In genomic region chrX:136270393-136271111, GRCm38 (mm10) we compare ENCODE assay signal across 8 mouse cellular contexts. TPM values are rescaled to one million over a fixed set of nuclear protein-coding genes. Genes with fewer than 3 reads are reported as not detected.
A peak's percentile ranks its signal among the peaks of the same experiment; 100 is the strongest.
DNase-seq lines count a peak whose midpoint lies in the region; ATAC-seq and TF ChIP-seq lines count a peak whose summit lies in the region.
"Not testable (repeated sequence)": the region's sequence is repeated elsewhere in the genome, so short reads cannot be mapped to it uniquely, and the experiment has no call there.
"Had no signal": no experiment of that assay in that cellular context is flagged by ENCODE, and none has a peak within 500 bp of the region (broad histone marks: within the 10 kb centered on the region; RNA-seq: fewer than 3 reads in every experiment).

No protein-coding gene starts in this region.

- not testable (repeated sequence) for TF ChIP-seq CTCF in cortical plate, adult 2 months (IDR thresholded peaks at IDR 0.05; ENCODE audit: extremely low read depth, insufficient read depth, low read length); forebrain, postnatal 0 days (IDR thresholded peaks at IDR 0.05; ENCODE audit: low read depth)

- peak overlapping the region; percentile 46 for H3K4me2 ChIP-seq in forebrain, postnatal 0 days (ENCODE audit: low read depth)
- peak overlapping the region; percentile 59 for H3K4me2 ChIP-seq in hindbrain, embryonic 16.5 days (ENCODE audit: low read length)
- H3K4me2 ChIP-seq in limb, embryonic 11.5 days (ENCODE audit: low read depth, severe bottlenecking) = peak overlapping the region; percentile 41

- peak; percentile 77 for DNase-seq in R1 (ENCODE audit: low read depth, low spot score)
- peak; percentile 41 for DNase-seq in forebrain, postnatal 0 days
- DNase-seq in limb, embryonic 11.5 days (ENCODE audit: low spot score) = not testable (repeated sequence)
- DNase-seq in retina, postnatal 1 day = peak; percentile 71

- not testable (repeated sequence) for H3K36me3 ChIP-seq in forebrain, postnatal 0 days (ENCODE audit: insufficient read depth); hindbrain, embryonic 16.5 days (ENCODE audit: control insufficient read depth, insufficient read depth, low read length); limb, embryonic 11.5 days (ENCODE audit: control insufficient read depth, insufficient read depth, low read length)

- TF ChIP-seq POLR2A in cortical plate, adult 2 months (IDR thresholded peaks at IDR 0.05; ENCODE audit: extremely low read depth, insufficient read depth, low read length) = not testable (repeated sequence)

- H3K27ac ChIP-seq in cortical plate, adult 2 months (ENCODE audit: insufficient read depth, low read length); limb, embryonic 11.5 days (replicated peaks; ENCODE audit: low read depth, low read length): not testable (repeated sequence)
- peak overlapping the region; percentile 67 for H3K27ac ChIP-seq in forebrain, postnatal 0 days (ENCODE audit: low read depth, low read length)
- peak overlapping the region; percentile 59 for H3K27ac ChIP-seq in hindbrain, embryonic 16.5 days (ENCODE audit: low read depth, low read length)

- 39% methylated on average over 18 of the region's 60 CpGs for WGBS in forebrain, postnatal 0 days
- 10% methylated on average over 12 of the region's 60 CpGs for WGBS in hindbrain, embryonic 16.5 days
- WGBS in limb, embryonic 11.5 days = 25% methylated on average over 14 of the region's 60 CpGs

- H3K4me3 ChIP-seq in cortical plate, adult 2 months (ENCODE audit: insufficient read depth, low read length) = peak overlapping the region; percentile 65
- peak overlapping the region; percentile 39 for H3K4me3 ChIP-seq in forebrain, postnatal 0 days (ENCODE audit: low read depth, low read length)
- peak overlapping the region; percentile 46 for H3K4me3 ChIP-seq in hindbrain, embryonic 16.5 days (ENCODE audit: low read length)
- H3K4me3 ChIP-seq in limb, embryonic 11.5 days (ENCODE audit: low read depth, low read length) = peak overlapping the region; percentile 33

- not testable (repeated sequence) for H3K4me1 ChIP-seq in cortical plate, adult 2 months (ENCODE audit: control insufficient read depth, insufficient read depth, low read length); forebrain, postnatal 0 days (ENCODE audit: insufficient read depth); hindbrain, embryonic 16.5 days (ENCODE audit: control insufficient read depth, insufficient read depth, low read depth, low read length); limb, embryonic 11.5 days (ENCODE audit: control insufficient read depth, insufficient read depth, low read length)

- not testable (repeated sequence) for H3K27me3 ChIP-seq in forebrain, postnatal 0 days (ENCODE audit: insufficient read depth, low read length); hindbrain, embryonic 16.5 days (replicated peaks; ENCODE audit: control insufficient read depth, insufficient read depth, low read length); limb, embryonic 11.5 days (ENCODE audit: control insufficient read depth, insufficient read depth, low read length)

- ATAC-seq in forebrain, postnatal 0 days = peak; percentile 68
- ATAC-seq in hindbrain, embryonic 16.5 days = peak; percentile 78
- peak; percentile 40 for ATAC-seq in limb, embryonic 11.5 days (ENCODE audit: insufficient number of reproducible peaks, low FRiP score, low TSS enrichment, low read depth)
- peak; percentile 21; the same call in 1 of the 2 replicates for ATAC-seq in megakaryocyte progenitor cell, adult 5-6 weeks (replicated peaks; ENCODE audit: poor library complexity)

- H3K9me3 ChIP-seq in forebrain, postnatal 0 days (ENCODE audit: low read length); hindbrain, embryonic 16.5 days (ENCODE audit: control insufficient read depth, low read length); limb, embryonic 11.5 days (ENCODE audit: control insufficient read depth, low read length): not testable (repeated sequence)

- peak overlapping the region; percentile 51 for H3K9ac ChIP-seq in forebrain, postnatal 0 days
- H3K9ac ChIP-seq in hindbrain, embryonic 16.5 days (ENCODE audit: low read depth, low read length) = peak overlapping the region; percentile 65
- H3K9ac ChIP-seq in limb, embryonic 11.5 days (ENCODE audit: low read length) = peak overlapping the region; percentile 17; the same call in 1 of the 2 replicates

RNA-seq across cellular contexts. Expression of gene Bex3, which starts 0.5 kb away (rescaled TPM):
- polyA plus RNA-seq in cortical plate, adult 2 months (2012; rRNA removed) = 440 and 459 TPM in 2 replicates
- total RNA-seq in forebrain, postnatal 0 days (2014; rRNA removed) = 219 and 271 TPM in 2 replicates
- polyA plus RNA-seq in forebrain, postnatal 0 days (2015; fragmentation: Nextera tagmentation; extraction: Ambion mirVana) = 782 and 828 TPM in 2 replicates
- polyA plus RNA-seq in hindbrain, embryonic 16.5 days (2015; fragmentation: Nextera tagmentation; extraction: Ambion mirVana) = 710 and 810 TPM in 2 replicates
- polyA plus RNA-seq in limb, embryonic 11.5 days (2014; fragmentation: Nextera tagmentation; extraction: Ambion mirVana) = 681 and 702 TPM in 2 replicates
- 145 and 158 TPM in 2 replicates for total RNA-seq in megakaryocyte progenitor cell, adult 5-6 weeks (2015)
- 96.6 and 102 TPM in 2 replicates for total RNA-seq in megakaryocyte progenitor cell, adult 5-6 weeks (2017)

RNA-seq across cellular contexts. Expression of gene Tceal9, which starts 25.7 kb away (rescaled TPM):
- 104 TPM in 2 replicates for polyA plus RNA-seq in cortical plate, adult 2 months (2012; rRNA removed)
- total RNA-seq in forebrain, postnatal 0 days (2014; rRNA removed) = 182 and 203 TPM in 2 replicates
- polyA plus RNA-seq in forebrain, postnatal 0 days (2015; fragmentation: Nextera tagmentation; extraction: Ambion mirVana) = 263 and 323 TPM in 2 replicates
- 226 and 232 TPM in 2 replicates for polyA plus RNA-seq in hindbrain, embryonic 16.5 days (2015; fragmentation: Nextera tagmentation; extraction: Ambion mirVana)
- 714 and 733 TPM in 2 replicates for polyA plus RNA-seq in limb, embryonic 11.5 days (2014; fragmentation: Nextera tagmentation; extraction: Ambion mirVana)
- 115 and 121 TPM in 2 replicates for total RNA-seq in megakaryocyte progenitor cell, adult 5-6 weeks (2015)
- 184 and 204 TPM in 2 replicates for total RNA-seq in megakaryocyte progenitor cell, adult 5-6 weeks (2017)

RNA-seq across cellular contexts. Expression of gene Bex1, which starts 55.2 kb away (rescaled TPM):
- 88.0 and 94.0 TPM in 2 replicates for polyA plus RNA-seq in cortical plate, adult 2 months (2012; rRNA removed)
- 105 and 106 TPM in 2 replicates for total RNA-seq in forebrain, postnatal 0 days (2014; rRNA removed)
- 288 and 297 TPM in 2 replicates for polyA plus RNA-seq in forebrain, postnatal 0 days (2015; fragmentation: Nextera tagmentation; extraction: Ambion mirVana)
- polyA plus RNA-seq in hindbrain, embryonic 16.5 days (2015; fragmentation: Nextera tagmentation; extraction: Ambion mirVana) = 273 and 301 TPM in 2 replicates
- 88.1 and 98.7 TPM in 2 replicates for polyA plus RNA-seq in limb, embryonic 11.5 days (2014; fragmentation: Nextera tagmentation; extraction: Ambion mirVana)
- 1.8 and 4.9 TPM in 2 replicates for total RNA-seq in megakaryocyte progenitor cell, adult 5-6 weeks (2015)
- total RNA-seq in megakaryocyte progenitor cell, adult 5-6 weeks (2017) = 1.9 and 2.3 TPM in 2 replicates

RNA-seq across cellular contexts. Expression of gene Tceal7, which starts 56.0 kb away (rescaled TPM):
- polyA plus RNA-seq in cortical plate, adult 2 months (2012; rRNA removed) = 1.4 and 1.7 TPM in 2 replicates
- total RNA-seq in forebrain, postnatal 0 days (2014; rRNA removed) = 3.0 and 4.4 TPM in 2 replicates
- 4.6 and 4.9 TPM in 2 replicates for polyA plus RNA-seq in forebrain, postnatal 0 days (2015; fragmentation: Nextera tagmentation; extraction: Ambion mirVana)
- polyA plus RNA-seq in hindbrain, embryonic 16.5 days (2015; fragmentation: Nextera tagmentation; extraction: Ambion mirVana) = 2.9 and 14.2 TPM in 2 replicates
- 1.2 and 1.8 TPM in 2 replicates for polyA plus RNA-seq in limb, embryonic 11.5 days (2014; fragmentation: Nextera tagmentation; extraction: Ambion mirVana)
- not detected in 2 replicates for total RNA-seq in megakaryocyte progenitor cell, adult 5-6 weeks (2015)
- total RNA-seq in megakaryocyte progenitor cell, adult 5-6 weeks (2017) = not detected in 2 replicates
- polyA plus RNA-seq: lung, adult 2 months had no signal

Comparison
In these comparisons a context has a peak if more than half of its experiments do, and no peak if none do; other contexts are left out.
1. ATAC-seq: peak in every context shown above with its lines; median percentile 78 in hindbrain, embryonic 16.5 days; 68 in forebrain, postnatal 0 days; 40 in limb, embryonic 11.5 days; 21 in megakaryocyte progenitor cell, adult 5-6 weeks.